Mouse (Mus musculus): ENCODE data around the gene Mad1l1. TPM values are rescaled to one million over a fixed set of nuclear protein-coding genes. Genes with fewer than 3 reads are reported as not detected.

Mad1l1 gene
- total RNA-seq, 2 experiments from 2014 or later: 4.8 to 22.4 TPM

GRCm38 (mm10) chr5:140223070-140224053 is 98.0 kb downstream of the Mad1l1 start:
- no peak for ATAC-seq (replicated peaks; ENCODE audit: low FRiP score, poor library complexity, severe bottlenecking)

- ATAC-seq (replicated peaks; ENCODE audit: low FRiP score, poor library complexity, severe bottlenecking): no peak
Measured at GRCm38 (mm10) chr5:140221016-140221650, 100.2 kb downstream of the Mad1l1 start.

- no peak for ATAC-seq (replicated peaks; ENCODE audit: low FRiP score, poor library complexity, severe bottlenecking)
Measured at GRCm38 (mm10) chr5:140219252-140219651, 102.1 kb downstream of the Mad1l1 start.

- ATAC-seq (replicated peaks; ENCODE audit: low FRiP score, poor library complexity, severe bottlenecking): no peak
Measured at GRCm38 (mm10) chr5:140217900-140218299, 103.5 kb downstream of the Mad1l1 start.

- no peak for ATAC-seq (replicated peaks; ENCODE audit: low FRiP score, poor library complexity, severe bottlenecking)
Measured at GRCm38 (mm10) chr5:140217083-140217482, 104.3 kb downstream of the Mad1l1 start.

GRCm38 (mm10) chr5:140215471-140216087 is 105.8 kb downstream of the Mad1l1 start:
- no peak for ATAC-seq (replicated peaks; ENCODE audit: low FRiP score, poor library complexity, severe bottlenecking)

- ATAC-seq (replicated peaks; ENCODE audit: low FRiP score, poor library complexity, severe bottlenecking): no peak
Measured at GRCm38 (mm10) chr5:140213001-140213400, 108.4 kb downstream of the Mad1l1 start.

- ATAC-seq (replicated peaks; ENCODE audit: low FRiP score, poor library complexity, severe bottlenecking): no peak
Measured at GRCm38 (mm10) chr5:140210417-140211184, 110.8 kb downstream of the Mad1l1 start.

- peak; percentile 88 for ATAC-seq (replicated peaks; ENCODE audit: low FRiP score, poor library complexity, severe bottlenecking)
Measured at GRCm38 (mm10) chr5:140208743-140209409, 112.5 kb downstream of the Mad1l1 start.

GRCm38 (mm10) chr5:140206726-140207703 is 114.3 kb downstream of the Mad1l1 start:
- ATAC-seq (replicated peaks; ENCODE audit: low FRiP score, poor library complexity, severe bottlenecking): no peak

GRCm38 (mm10) chr5:140205991-140206390 is 115.4 kb downstream of the Mad1l1 start:
- no peak for ATAC-seq (replicated peaks; ENCODE audit: low FRiP score, poor library complexity, severe bottlenecking)

- no peak for ATAC-seq (replicated peaks; ENCODE audit: low FRiP score, poor library complexity, severe bottlenecking)
Measured at GRCm38 (mm10) chr5:140204465-140204864, 116.9 kb downstream of the Mad1l1 start.

- ATAC-seq (replicated peaks; ENCODE audit: low FRiP score, poor library complexity, severe bottlenecking): no peak
Measured at GRCm38 (mm10) chr5:140204037-140204436, 117.3 kb downstream of the Mad1l1 start.

- ATAC-seq (replicated peaks; ENCODE audit: low FRiP score, poor library complexity, severe bottlenecking): no peak
Measured at GRCm38 (mm10) chr5:140202451-140202850, 118.9 kb downstream of the Mad1l1 start.

- no peak for ATAC-seq (replicated peaks; ENCODE audit: low FRiP score, poor library complexity, severe bottlenecking)
Measured at GRCm38 (mm10) chr5:140201566-140201965, 119.8 kb downstream of the Mad1l1 start.

GRCm38 (mm10) chr5:140201109-140201508 is 120.2 kb downstream of the Mad1l1 start:
- ATAC-seq (replicated peaks; ENCODE audit: low FRiP score, poor library complexity, severe bottlenecking): no peak

- ATAC-seq (replicated peaks; ENCODE audit: low FRiP score, poor library complexity, severe bottlenecking): no peak; the same call in 1 of the 2 replicates
Measured at GRCm38 (mm10) chr5:140197705-140198104, 123.6 kb downstream of the Mad1l1 start.

GRCm38 (mm10) chr5:140196446-140196845 is 124.9 kb downstream of the Mad1l1 start:
- no peak for ATAC-seq (replicated peaks; ENCODE audit: low FRiP score, poor library complexity, severe bottlenecking)
